ENCODE assay signal across 17 mouse cellular contexts in genomic region chr11:44655468-44655867, GRCm38 (mm10). TPM values are rescaled to one million over a fixed set of nuclear protein-coding genes. Genes with fewer than 3 reads are reported as not detected.
DNase-seq lines count a peak whose midpoint lies in the region; ATAC-seq lines count a peak whose summit lies in the region.
"Had no signal": no experiment of that assay in that cellular context is flagged by ENCODE, and none has a peak within 500 bp of the region (broad histone marks: within the 10 kb centered on the region; RNA-seq: fewer than 3 reads in every experiment).

No protein-coding gene starts in this region.

- no peak overlapping the region for H3K4me2 ChIP-seq in midbrain, embryonic 16.5 days (ENCODE audit: low read length)
- H3K4me2 ChIP-seq in embryonic facial prominence, embryonic 12.5 days (replicated peaks) = 0 out of 2 replicates have a peak overlapping the region, but pooled peaks have one; percentile 2
- H3K4me2 ChIP-seq in hindbrain, embryonic 14.5 days (replicated peaks) = no peak overlapping the region
- no peak overlapping the region for H3K4me2 ChIP-seq in midbrain, embryonic 15.5 days
- H3K4me2 ChIP-seq: embryonic facial prominence, embryonic 13.5 days; heart, embryonic 11.5 days; intestine, embryonic 15.5 days; kidney, embryonic 15.5 days; liver, embryonic 12.5 days had no signal

- no peak for DNase-seq in midbrain, embryonic 10.5 days (ENCODE audit: low spot score)
- no peak for DNase-seq in hindbrain, embryonic 14.5 days (ENCODE audit: low spot score)
- DNase-seq in lung, adult 18-20 months = no peak
- no peak for DNase-seq in cerebellum, postnatal 4 days (ENCODE audit: low spot score in 2 of 2)
- DNase-seq: cerebellum, adult 9-10 months; gastrocnemius, postnatal 36 days; heart, postnatal 14 days had no signal

- H3K27ac ChIP-seq in midbrain, embryonic 10.5 days (replicated peaks) = peak overlapping the region; percentile 75
- no peak overlapping the region for H3K27ac ChIP-seq in midbrain, embryonic 16.5 days (ENCODE audit: low read length)
- 0 out of 2 replicates have a peak overlapping the region, but pooled peaks have one; percentile 60 for H3K27ac ChIP-seq in embryonic facial prominence, embryonic 12.5 days
- peak overlapping the region; percentile 75 for H3K27ac ChIP-seq in hindbrain, embryonic 14.5 days
- 0 out of 2 replicates have a peak overlapping the region, but pooled peaks have one; percentile 20 for H3K27ac ChIP-seq in midbrain, embryonic 15.5 days
- H3K27ac ChIP-seq: embryonic facial prominence, embryonic 13.5 days; intestine, embryonic 15.5 days; kidney, embryonic 15.5 days; liver, embryonic 12.5 days had no signal

- no peaks in the 10 kb centered on the region for H3K36me3 ChIP-seq in midbrain, embryonic 10.5 days
- no peaks in the 10 kb centered on the region for H3K36me3 ChIP-seq in midbrain, embryonic 16.5 days (ENCODE audit: control insufficient read depth, insufficient read depth, low read length)
- no peaks in the 10 kb centered on the region for H3K36me3 ChIP-seq in embryonic facial prominence, embryonic 12.5 days
- H3K36me3 ChIP-seq in hindbrain, embryonic 14.5 days (replicated peaks; ENCODE audit: control insufficient read depth, insufficient read depth) = no peaks in the 10 kb centered on the region
- no peaks in the 10 kb centered on the region for H3K36me3 ChIP-seq in midbrain, embryonic 15.5 days (replicated peaks)
- H3K36me3 ChIP-seq: embryonic facial prominence, embryonic 13.5 days; G1E; intestine, embryonic 15.5 days; kidney, embryonic 15.5 days; liver, embryonic 12.5 days had no signal

- no peak for ATAC-seq in midbrain, embryonic 16.5 days
- ATAC-seq in embryonic facial prominence, embryonic 12.5 days (ENCODE audit: insufficient number of reproducible peaks, insufficient read depth, low FRiP score, low TSS enrichment) = 0 out of 2 replicates have a peak, but pooled peaks have one; percentile 67
- ATAC-seq in hindbrain, embryonic 14.5 days (ENCODE audit: low FRiP score) = no peak
- ATAC-seq in midbrain, embryonic 15.5 days (replicated peaks) = no peak
- ATAC-seq: intestine, embryonic 15.5 days; liver, embryonic 12.5 days had no signal

- no peaks in the 10 kb centered on the region for H3K9me3 ChIP-seq in midbrain, embryonic 10.5 days (replicated peaks)
- H3K9me3 ChIP-seq in midbrain, embryonic 16.5 days (replicated peaks; ENCODE audit: control insufficient read depth, low read length, poor library complexity, severe bottlenecking) = no peaks in the 10 kb centered on the region
- H3K9me3 ChIP-seq in embryonic facial prominence, embryonic 12.5 days = no peaks in the 10 kb centered on the region
- H3K9me3 ChIP-seq in hindbrain, embryonic 14.5 days (ENCODE audit: control insufficient read depth, low read length) = no peaks in the 10 kb centered on the region
- H3K9me3 ChIP-seq in midbrain, embryonic 15.5 days = no peaks in the 10 kb centered on the region
- H3K9me3 ChIP-seq: embryonic facial prominence, embryonic 13.5 days; G1E; intestine, embryonic 15.5 days; kidney, embryonic 15.5 days; liver, embryonic 12.5 days; megakaryocyte, embryonic 14.5 days had no signal

- H3K4me1 ChIP-seq in midbrain, embryonic 10.5 days = peaks cover 62% of the 10 kb centered on the region
- H3K4me1 ChIP-seq in midbrain, embryonic 16.5 days (ENCODE audit: control insufficient read depth, insufficient read depth, low read length) = peaks cover 19% of the 10 kb centered on the region
- peaks cover 29% of the 10 kb centered on the region for H3K4me1 ChIP-seq in embryonic facial prominence, embryonic 12.5 days
- peaks cover 44% of the 10 kb centered on the region for H3K4me1 ChIP-seq in hindbrain, embryonic 14.5 days (replicated peaks; ENCODE audit: control insufficient read depth, insufficient read depth, low read length)
- peaks cover 34% of the 10 kb centered on the region for H3K4me1 ChIP-seq in midbrain, embryonic 15.5 days
- H3K4me1 ChIP-seq: intestine, embryonic 15.5 days; kidney, embryonic 15.5 days; liver, embryonic 12.5 days; megakaryocyte, embryonic 14.5 days had no signal

- 49% methylated on average over 5 of the region's 5 CpGs for WGBS in midbrain, embryonic 10.5 days
- WGBS in midbrain, embryonic 16.5 days = 39% methylated on average over 5 of the region's 5 CpGs
- WGBS in embryonic facial prominence, embryonic 12.5 days = 20% methylated on average over 5 of the region's 5 CpGs
- WGBS in hindbrain, embryonic 14.5 days = 31% methylated on average over 5 of the region's 5 CpGs
- 30% methylated on average over 5 of the region's 5 CpGs for WGBS in midbrain, embryonic 15.5 days

- no peak overlapping the region for H3K4me3 ChIP-seq in midbrain, embryonic 10.5 days
- H3K4me3 ChIP-seq in midbrain, embryonic 16.5 days (ENCODE audit: low read depth, low read length) = no peak overlapping the region
- H3K4me3 ChIP-seq in embryonic facial prominence, embryonic 12.5 days = no peak overlapping the region
- no peak overlapping the region for H3K4me3 ChIP-seq in hindbrain, embryonic 14.5 days (replicated peaks; ENCODE audit: low read length)
- H3K4me3 ChIP-seq in midbrain, embryonic 15.5 days = no peak overlapping the region
- H3K4me3 ChIP-seq: embryonic facial prominence, embryonic 13.5 days; intestine, embryonic 15.5 days; kidney, embryonic 15.5 days; liver, embryonic 12.5 days; megakaryocyte, embryonic 14.5 days had no signal

- H3K9ac ChIP-seq in midbrain, embryonic 16.5 days (ENCODE audit: low read depth, low read length) = no peak overlapping the region
- no peak overlapping the region for H3K9ac ChIP-seq in embryonic facial prominence, embryonic 12.5 days
- H3K9ac ChIP-seq in hindbrain, embryonic 14.5 days = no peak overlapping the region
- no peak overlapping the region for H3K9ac ChIP-seq in midbrain, embryonic 15.5 days
- H3K9ac ChIP-seq: embryonic facial prominence, embryonic 13.5 days; intestine, embryonic 15.5 days; kidney, embryonic 15.5 days; liver, embryonic 12.5 days had no signal

- peaks cover 10% of the 10 kb centered on the region; the same call in 1 of the 2 replicates for H3K27me3 ChIP-seq in midbrain, embryonic 10.5 days (ENCODE audit: low read depth, poor library complexity, severe bottlenecking)
- H3K27me3 ChIP-seq in midbrain, embryonic 16.5 days (ENCODE audit: control insufficient read depth, insufficient read depth, low read depth, low read length) = no peaks in the 10 kb centered on the region
- no peaks in the 10 kb centered on the region for H3K27me3 ChIP-seq in embryonic facial prominence, embryonic 12.5 days
- no peaks in the 10 kb centered on the region for H3K27me3 ChIP-seq in hindbrain, embryonic 14.5 days (ENCODE audit: control insufficient read depth, insufficient read depth, low read length)
- H3K27me3 ChIP-seq in midbrain, embryonic 15.5 days (replicated peaks) = no peaks in the 10 kb centered on the region
- H3K27me3 ChIP-seq: intestine, embryonic 15.5 days; kidney, embryonic 15.5 days; megakaryocyte, embryonic 14.5 days had no signal

RNA-seq across cellular contexts. Expression of gene Ebf1, which starts 38.4 kb away (rescaled TPM):
- polyA plus RNA-seq in midbrain, embryonic 10.5 days (2016; fragmentation: Nextera tagmentation; extraction: Ambion mirVana) = 31.8 and 49.2 TPM in 2 replicates
- 52.9 and 53.3 TPM in 2 replicates for polyA plus RNA-seq in midbrain, embryonic 16.5 days (2015; fragmentation: Nextera tagmentation; extraction: Ambion mirVana)
- polyA plus RNA-seq in embryonic facial prominence, embryonic 12.5 days (2016; fragmentation: Nextera tagmentation; extraction: Ambion mirVana) = 66.2 and 76.0 TPM in 2 replicates
- polyA plus RNA-seq in hindbrain, embryonic 14.5 days (2014; fragmentation: Nextera tagmentation; extraction: Ambion mirVana) = 123 TPM in 2 replicates
- polyA plus RNA-seq in midbrain, embryonic 15.5 days (2015; fragmentation: Nextera tagmentation; extraction: Ambion mirVana) = 66.6 and 68.9 TPM in 2 replicates
- polyA plus RNA-seq: G1E had no signal
